Mouse (Mus musculus) B cell, adult 67 days (primary cell): ENCODE results near the gene Olfr714. TPM values are rescaled to one million over a fixed set of nuclear protein-coding genes. Genes with fewer than 3 reads are reported as not detected.

Experiments
- total RNA-seq, 2 experiments: library from RNA; stranded (reverse); gene quantifications; 4 replicates each; pipeline ENCODE4 v1.2.4; 2023

Gene Olfr714
- not detected for total RNA-seq

DNA sequence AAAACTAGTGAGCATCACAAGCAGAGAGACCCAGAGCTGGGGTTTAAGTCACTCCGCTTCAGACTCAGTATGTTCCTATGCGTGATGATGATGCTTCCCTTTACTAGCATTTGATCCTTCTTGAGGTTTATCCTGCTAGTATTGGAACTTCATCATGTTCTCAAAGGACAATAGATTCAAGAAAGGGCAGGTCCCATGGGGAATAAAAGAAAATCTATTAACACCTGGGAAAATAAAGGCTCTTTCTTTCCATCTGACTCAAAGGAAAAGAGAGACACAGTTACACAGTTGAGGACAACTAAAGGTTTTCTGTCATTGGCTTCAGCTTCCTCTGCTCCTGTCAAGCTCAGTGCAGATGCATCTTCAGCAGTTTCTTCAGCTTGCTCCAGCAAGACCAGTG, at the start of gene Olfr714:
TSS of gene Olfr714 (plus strand) at position 301 of the 400 bp plus-strand sequence.

GRCm38 (mm10) chr7:107030874-107031273, 39.9 kb upstream of the Olfr714 start, which contains the start of gene Olfr713:
Olfr713 (plus strand) TSS chr7:107031174.

DNA sequence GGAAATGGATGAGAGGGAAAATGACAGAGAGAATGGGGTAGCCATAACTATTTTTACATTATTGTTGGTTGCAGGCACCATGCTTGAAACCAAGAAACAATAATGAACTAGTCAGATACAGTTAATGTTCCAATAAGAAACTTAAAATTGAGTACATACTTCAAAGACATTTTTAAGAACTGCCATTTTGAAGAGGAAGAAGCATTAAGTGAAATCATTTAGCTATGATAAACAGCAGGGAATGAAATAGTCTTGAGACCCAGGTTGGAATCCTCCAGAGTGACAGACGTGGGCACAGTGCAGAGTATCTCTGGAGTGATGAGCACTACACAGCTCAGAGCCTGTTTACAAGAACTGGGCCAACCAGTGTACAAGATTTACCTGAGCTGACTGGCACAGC, 22.1 kb downstream of the Olfr714 start, which contains the start of gene Olfr17:
TSS of gene Olfr17 (plus strand) at position 301 of the 400 bp plus-strand sequence.

GRCm38 (mm10) chr7:107110269-107110668, 39.5 kb downstream of the Olfr714 start, which contains the start of gene Olfr715b:
Olfr715b (minus strand) TSS chr7:107110369.

Other genes with a start within 250 kb of the Olfr714 start
- not detected for gene Olfr702, start 237.1 kb upstream of the Olfr714 start, total RNA-seq
- gene Olfr703, start 227.6 kb upstream of the Olfr714 start, total RNA-seq = not detected
- gene Olfr704, start 207.8 kb upstream of the Olfr714 start, total RNA-seq = not detected
- gene Olfr705, start 194.1 kb upstream of the Olfr714 start, total RNA-seq = not detected
- not detected for gene Olfr706, start 182.8 kb upstream of the Olfr714 start, total RNA-seq
- not detected for gene Olfr707, start 169.7 kb upstream of the Olfr714 start, total RNA-seq
- not detected for gene Olfr1532-ps1, start 163.0 kb upstream of the Olfr714 start, total RNA-seq
- gene Olfr709-ps1, start 138.8 kb upstream of the Olfr714 start, total RNA-seq = under 1 TPM; 0.15 to 0.18 TPM
- gene Olfr710, start 122.7 kb upstream of the Olfr714 start, total RNA-seq = not detected
- gene Olfr6, start 107.0 kb upstream of the Olfr714 start, total RNA-seq = not detected
- not detected for gene Olfr711, start 95.5 kb upstream of the Olfr714 start, total RNA-seq
- not detected for gene Olfr2, start 64.9 kb upstream of the Olfr714 start, total RNA-seq
- not detected for gene Olfr713, start 39.8 kb upstream of the Olfr714 start, total RNA-seq
- gene Olfr17, start 22.2 kb downstream of the Olfr714 start, total RNA-seq = not detected
- gene Olfr715b, start 39.4 kb downstream of the Olfr714 start, total RNA-seq = not detected
- gene Olfr715, start 60.1 kb downstream of the Olfr714 start, total RNA-seq = not detected
- gene Olfr716, start 67.3 kb downstream of the Olfr714 start, total RNA-seq = not detected
- gene Nlrp14, start 96.0 kb downstream of the Olfr714 start, total RNA-seq = not detected
- gene Rbmxl2, start 138.5 kb downstream of the Olfr714 start, total RNA-seq = not detected